Mouse (Mus musculus) heart, adult 2 months (tissue): ENCODE results near the gene Itgb7.

Experiments
- CTCF ChIP-seq: fragments of 200-600 bp; IDR thresholded peaks from 2 replicates; pipeline ENCODE4 v1.8.1; 2022; ENCODE audit warnings: antibody characterized with exemption, mild to moderate bottlenecking, moderate library complexity
- POLR2A ChIP-seq: fragments of 200-500 bp; IDR thresholded peaks from 2 replicates; pipeline ENCODE4 v1.6.1; 2011; ENCODE audit warnings: mild to moderate bottlenecking, low read depth, low read length, control low read depth; ENCODE audit not compliant: insufficient read depth

- TF ChIP-seq CTCF (peak; percentile 13; the same call in 1 of the 2 replicates), POLR2A (peak; percentile 36; the same call in 1 of the 2 replicates)
Measured at GRCm38 (mm10) chr15:102235371-102236027, 3.8 kb upstream of the Itgb7 start.
